Mouse (Mus musculus) bone marrow, adult 2 months (tissue): ENCODE measurements around the gene Endou.

Experiments
- CTCF ChIP-seq: fragments of 200-500 bp; IDR thresholded peaks from 2 replicates; pipeline ENCODE4 v1.5.1; 2011; ENCODE audit warnings: low read length, control low read depth; ENCODE audit not compliant: control insufficient read depth, insufficient read depth
- POLR2A ChIP-seq: fragments of 200-500 bp; IDR thresholded peaks from 2 replicates; pipeline ENCODE4 v1.6.1; 2011; ENCODE audit warnings: low read depth, mild to moderate bottlenecking, control low read depth, low read length, borderline replicate concordance; ENCODE audit not compliant: control insufficient read depth

DNA sequence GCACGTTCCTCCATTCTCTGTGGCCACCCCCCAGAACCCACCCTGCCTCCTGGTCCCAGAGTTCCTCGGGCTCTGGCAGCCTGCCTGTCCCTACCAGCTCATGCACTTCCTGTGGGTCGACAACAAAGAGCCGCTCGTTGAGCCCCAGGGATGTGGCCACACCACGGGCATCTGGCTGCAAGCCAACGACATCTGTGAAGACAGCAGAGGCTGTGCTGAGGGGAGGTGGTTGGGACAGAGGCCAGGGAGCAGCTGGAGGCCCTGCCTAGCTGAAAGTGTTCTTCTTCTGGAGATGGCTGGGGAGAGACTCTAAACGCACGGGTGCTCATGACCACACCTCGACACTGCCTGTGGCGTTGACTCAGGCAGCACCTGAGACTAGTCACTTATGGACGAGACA is 19.6 kb upstream of the Endou start:
- TF ChIP-seq CTCF (no peak), POLR2A (no peak)
